Mouse (Mus musculus): Measurements from ENCODE around the gene Fancc. TPM values are rescaled to one million over a fixed set of nuclear protein-coding genes. Genes with fewer than 3 reads are reported as not detected.
A peak's percentile ranks its signal among the peaks of the same experiment; 100 is the strongest.

Gene Fancc
- polyA plus RNA-seq, 1 experiment from 2014 or later: 17.8 TPM

GRCm38 (mm10) chr13:63529602-63530370 lies 32.7 kb upstream of the Fancc start:
- Histone ChIP-seq H3K4me2 (no peak overlapping the region), H3K4me1 (peaks cover 42% of the 10 kb centered on the region), H3K27me3 (replicated peaks) (no peaks in the 10 kb centered on the region), H3K27ac (peak overlapping the region; percentile 13), H3K36me3 (peaks cover 25% of the 10 kb centered on the region), H3K9ac (no peak overlapping the region), H3K4me3 (replicated peaks) (no peak overlapping the region), H3K9me3 (no peaks in the 10 kb centered on the region)
- no peak for ATAC-seq (ENCODE audit: insufficient read depth, low FRiP score, low read depth)
- WGBS: 44% methylated on average over 3 of the region's 3 CpGs

GRCm38 (mm10) chr13:63528852-63529251 lies 31.8 kb upstream of the Fancc start:
- no peak overlapping the region for H3K4me3 ChIP-seq (replicated peaks)

GRCm38 (mm10) chr13:63528164-63528675 lies 31.1 kb upstream of the Fancc start:
- Histone ChIP-seq H3K36me3 (peaks cover 13% of the 10 kb centered on the region), H3K27ac (peak overlapping the region; percentile 88), H3K9me3 (no peaks in the 10 kb centered on the region), H3K4me3 (replicated peaks) (no peak overlapping the region), H3K4me2 (no peak overlapping the region), H3K9ac (no peak overlapping the region), H3K4me1 (peaks cover 47% of the 10 kb centered on the region), H3K27me3 (replicated peaks) (no peaks in the 10 kb centered on the region)
- ATAC-seq (ENCODE audit: insufficient read depth, low FRiP score, low read depth): no peak
- WGBS: 19% methylated on average over 5 of the region's 5 CpGs

More at GRCm38 (mm10) chr13:63528852-63529251, 31.8 kb upstream of the Fancc start:
- Histone ChIP-seq H3K9ac (no peak overlapping the region), H3K4me2 (no peak overlapping the region), H3K27me3 (replicated peaks) (no peaks in the 10 kb centered on the region), H3K36me3 (peaks cover 17% of the 10 kb centered on the region), H3K4me1 (peaks cover 47% of the 10 kb centered on the region), H3K9me3 (no peaks in the 10 kb centered on the region), H3K27ac (peak overlapping the region; percentile 88; the same call in 1 of the 2 replicates)
- 30% methylated on average over 2 of the region's 2 CpGs for WGBS
- no peak for ATAC-seq (ENCODE audit: insufficient read depth, low FRiP score, low read depth)

- Histone ChIP-seq H3K27me3 (replicated peaks) (no peaks in the 10 kb centered on the region), H3K27ac (peak overlapping the region; percentile 88), H3K36me3 (peaks cover 9% of the 10 kb centered on the region), H3K9me3 (no peaks in the 10 kb centered on the region), H3K4me1 (peaks cover 46% of the 10 kb centered on the region), H3K4me2 (no peak overlapping the region), H3K4me3 (replicated peaks) (no peak overlapping the region), H3K9ac (no peak overlapping the region)
- 40% methylated on average over 11 of the region's 11 CpGs for WGBS
- no peak for ATAC-seq (ENCODE audit: insufficient read depth, low FRiP score, low read depth)
Observed at GRCm38 (mm10) chr13:63525571-63526197, 28.6 kb upstream of the Fancc start.

GRCm38 (mm10) chr13:63524608-63525570 lies 27.8 kb upstream of the Fancc start:
- WGBS: 34% methylated on average over 25 of the region's 25 CpGs
- peak overlapping the region; percentile 88 for H3K27ac ChIP-seq
- H3K4me2 ChIP-seq: no peak overlapping the region
- no peaks in the 10 kb centered on the region for H3K27me3 ChIP-seq (replicated peaks)
- peaks cover 15% of the 10 kb centered on the region for H3K36me3 ChIP-seq
- no peak overlapping the region for H3K9ac ChIP-seq
- no peaks in the 10 kb centered on the region for H3K9me3 ChIP-seq
- H3K4me1 ChIP-seq: peaks cover 42% of the 10 kb centered on the region
- peak; percentile 51; the same call in 1 of the 2 replicates for ATAC-seq (ENCODE audit: insufficient read depth, low FRiP score, low read depth)
- no peak overlapping the region for H3K4me3 ChIP-seq (replicated peaks)

- no peak for ATAC-seq (ENCODE audit: insufficient read depth, low FRiP score, low read depth)
- Histone ChIP-seq H3K9me3 (no peaks in the 10 kb centered on the region), H3K4me3 (replicated peaks) (no peak overlapping the region), H3K9ac (no peak overlapping the region), H3K4me2 (no peak overlapping the region), H3K27me3 (replicated peaks) (no peaks in the 10 kb centered on the region), H3K27ac (peak overlapping the region; percentile 88), H3K4me1 (peaks cover 42% of the 10 kb centered on the region), H3K36me3 (peaks cover 23% of the 10 kb centered on the region)
- WGBS: 44% methylated on average over 2 of the region's 2 CpGs
Observed at GRCm38 (mm10) chr13:63524061-63524460, 27.0 kb upstream of the Fancc start.

- Histone ChIP-seq H3K36me3 (peaks cover 33% of the 10 kb centered on the region), H3K4me2 (peak overlapping the region; percentile 1; the same call in 1 of the 2 replicates), H3K9ac (no peak overlapping the region), H3K9me3 (no peaks in the 10 kb centered on the region), H3K27ac (peak overlapping the region; percentile 88), H3K27me3 (replicated peaks) (no peaks in the 10 kb centered on the region), H3K4me3 (replicated peaks) (no peak overlapping the region), H3K4me1 (peaks cover 31% of the 10 kb centered on the region)
- 45% methylated on average over 10 of the region's 10 CpGs for WGBS
- peak; percentile 35 for ATAC-seq (ENCODE audit: insufficient read depth, low FRiP score, low read depth)
Observed at GRCm38 (mm10) chr13:63522832-63523231, 25.8 kb upstream of the Fancc start.

GRCm38 (mm10) chr13:63520110-63520509 lies 23.0 kb upstream of the Fancc start:
- no peaks in the 10 kb centered on the region for H3K9me3 ChIP-seq
- WGBS: 80% methylated on average over 6 of the region's 6 CpGs
- H3K36me3 ChIP-seq: peaks cover 45% of the 10 kb centered on the region
- H3K4me1 ChIP-seq: peaks cover 18% of the 10 kb centered on the region
- no peak overlapping the region for H3K9ac ChIP-seq
- H3K27me3 ChIP-seq (replicated peaks): no peaks in the 10 kb centered on the region
- no peak for ATAC-seq (ENCODE audit: insufficient read depth, low FRiP score, low read depth)
- no peak overlapping the region for H3K4me3 ChIP-seq (replicated peaks)
- H3K4me2 ChIP-seq: no peak overlapping the region
- peak overlapping the region; percentile 22; the same call in 1 of the 2 replicates for H3K27ac ChIP-seq

- H3K9ac ChIP-seq: no peak overlapping the region
- no peaks in the 10 kb centered on the region for H3K9me3 ChIP-seq
- no peak for ATAC-seq (ENCODE audit: insufficient read depth, low FRiP score, low read depth)
- H3K36me3 ChIP-seq: peaks cover 59% of the 10 kb centered on the region
- no peak overlapping the region for H3K4me3 ChIP-seq (replicated peaks)
- 67% methylated on average over 2 of the region's 2 CpGs for WGBS
- peaks cover 3% of the 10 kb centered on the region; the same call in 1 of the 2 replicates for H3K4me1 ChIP-seq
- H3K4me2 ChIP-seq: no peak overlapping the region
- H3K27ac ChIP-seq: peak overlapping the region; percentile 69; the same call in 1 of the 2 replicates
- no peaks in the 10 kb centered on the region for H3K27me3 ChIP-seq (replicated peaks)
Observed at GRCm38 (mm10) chr13:63516535-63516934, 19.5 kb upstream of the Fancc start.

GRCm38 (mm10) chr13:63515542-63515941 lies 18.5 kb upstream of the Fancc start:
- H3K36me3 ChIP-seq: peaks cover 61% of the 10 kb centered on the region
- no peak overlapping the region for H3K4me3 ChIP-seq (replicated peaks)
- peak; percentile 29; the same call in 1 of the 2 replicates for ATAC-seq (ENCODE audit: insufficient read depth, low FRiP score, low read depth)
- peaks cover 3% of the 10 kb centered on the region; the same call in 1 of the 2 replicates for H3K4me1 ChIP-seq
- no peaks in the 10 kb centered on the region for H3K27me3 ChIP-seq (replicated peaks)
- H3K9me3 ChIP-seq: no peaks in the 10 kb centered on the region
- H3K4me2 ChIP-seq: no peak overlapping the region
- no peak overlapping the region for H3K9ac ChIP-seq
- H3K27ac ChIP-seq: peak overlapping the region; percentile 69
- WGBS: 47% methylated on average over 5 of the region's 5 CpGs

- H3K27me3 ChIP-seq (replicated peaks): no peaks in the 10 kb centered on the region
- no peaks in the 10 kb centered on the region for H3K9me3 ChIP-seq
- H3K4me1 ChIP-seq: peaks cover 3% of the 10 kb centered on the region; the same call in 1 of the 2 replicates
- H3K27ac ChIP-seq: peak overlapping the region; percentile 63
- no peak overlapping the region for H3K9ac ChIP-seq
- peaks cover 60% of the 10 kb centered on the region for H3K36me3 ChIP-seq
- no peak overlapping the region for H3K4me2 ChIP-seq
- ATAC-seq (ENCODE audit: insufficient read depth, low FRiP score, low read depth): peak; percentile 45; the same call in 1 of the 2 replicates
- H3K4me3 ChIP-seq (replicated peaks): no peak overlapping the region
- WGBS: 45% methylated on average over 8 of the region's 8 CpGs
Observed at GRCm38 (mm10) chr13:63514931-63515360, 17.9 kb upstream of the Fancc start.
